Mouse (Mus musculus): Measurements from ENCODE around the gene Acpp. TPM values are rescaled to one million over a fixed set of nuclear protein-coding genes. Genes with fewer than 3 reads are reported as not detected.

Acpp gene
- 1.4 TPM for polyA plus RNA-seq (2014; fragmentation: Illumina TruSeq; extraction: RNeasy Lipid Tissue Mini Kit (QIAGEN cat#74804); ENCODE audit: low read depth, low replicate concordance)

GRCm38 (mm10) chr9:104337183-104337931 lies at the start of gene Acpp:
Gene Acpp, minus strand, starts transcription at chr9:104337748.

GRCm38 (mm10) chr9:104262823-104263352 lies 74.7 kb downstream of the Acpp start, which contains the start of gene Dnajc13:
Gene Dnajc13, minus strand, starts transcription at chr9:104262930.

Other genes starting within 250 kb of the Acpp start
- gene Ackr4, start 210.8 kb downstream of the Acpp start, polyA plus RNA-seq (2014; fragmentation: Illumina TruSeq; extraction: RNeasy Lipid Tissue Mini Kit (QIAGEN cat#74804); ENCODE audit: low read depth, low replicate concordance) = 0.77 TPM
- 31.1 TPM for gene Dnajc13, start 74.8 kb downstream of the Acpp start, polyA plus RNA-seq (2014; fragmentation: Illumina TruSeq; extraction: RNeasy Lipid Tissue Mini Kit (QIAGEN cat#74804); ENCODE audit: low read depth, low replicate concordance)
- gene Cpne4, start 209.5 kb upstream of the Acpp start, polyA plus RNA-seq (2014; fragmentation: Illumina TruSeq; extraction: RNeasy Lipid Tissue Mini Kit (QIAGEN cat#74804); ENCODE audit: low read depth, low replicate concordance) = 8.7 TPM